Mouse (Mus musculus): ENCODE measurements at regions not wholly inside any gene's neighbourhood (a gene's known extent, or its start where the extent isn't known, plus 50 kb on each side); places are given as distances from the start of the nearest gene placed in this dataset.

- Histone ChIP-seq H3K4me1 (replicated peaks) (no peaks in the 10 kb centered on the region), H3K9me3 (no peaks in the 10 kb centered on the region), H3K9ac (replicated peaks) (no peak overlapping the region), H3K4me2 (no peak overlapping the region), H3K36me3 (no peaks in the 10 kb centered on the region), H3K27me3 (no peaks in the 10 kb centered on the region), H3K4me3 (replicated peaks) (no peak overlapping the region), H3K27ac (no peak overlapping the region)
- no peak for ATAC-seq (ENCODE audit: insufficient number of reproducible peaks, insufficient read depth, low FRiP score, low TSS enrichment, low read depth)
- WGBS: 71% methylated on average over 5 of the region's 5 CpGs
Measured at GRCm38 (mm10) chr19:27564086-27564485, 134.5 kb upstream of the Pum3 start.

GRCm38 (mm10) chr19:27563592-27563991 is 134.0 kb upstream of the Pum3 start:
- Histone ChIP-seq H3K36me3 (no peaks in the 10 kb centered on the region), H3K4me2 (no peak overlapping the region), H3K9ac (replicated peaks) (no peak overlapping the region), H3K27ac (no peak overlapping the region), H3K9me3 (no peaks in the 10 kb centered on the region), H3K27me3 (no peaks in the 10 kb centered on the region), H3K4me1 (replicated peaks) (no peaks in the 10 kb centered on the region), H3K4me3 (replicated peaks) (no peak overlapping the region)
- ATAC-seq (ENCODE audit: insufficient number of reproducible peaks, insufficient read depth, low FRiP score, low TSS enrichment, low read depth): no peak
- 69% methylated on average over 9 of the region's 9 CpGs for WGBS

- no peaks in the 10 kb centered on the region for H3K27me3 ChIP-seq
- H3K9ac ChIP-seq (replicated peaks): no peak overlapping the region
- no peaks in the 10 kb centered on the region for H3K36me3 ChIP-seq
- H3K4me1 ChIP-seq (replicated peaks): no peaks in the 10 kb centered on the region
- no peak for ATAC-seq (ENCODE audit: insufficient number of reproducible peaks, insufficient read depth, low FRiP score, low TSS enrichment, low read depth)
- H3K27ac ChIP-seq: no peak overlapping the region
- H3K4me2 ChIP-seq: no peak overlapping the region
- WGBS: 84% methylated on average over 3 of the region's 3 CpGs
- no peak overlapping the region for H3K4me3 ChIP-seq (replicated peaks)
- no peaks in the 10 kb centered on the region for H3K9me3 ChIP-seq
Measured at GRCm38 (mm10) chr19:27558199-27558598, 128.6 kb upstream of the Pum3 start.

DNA sequence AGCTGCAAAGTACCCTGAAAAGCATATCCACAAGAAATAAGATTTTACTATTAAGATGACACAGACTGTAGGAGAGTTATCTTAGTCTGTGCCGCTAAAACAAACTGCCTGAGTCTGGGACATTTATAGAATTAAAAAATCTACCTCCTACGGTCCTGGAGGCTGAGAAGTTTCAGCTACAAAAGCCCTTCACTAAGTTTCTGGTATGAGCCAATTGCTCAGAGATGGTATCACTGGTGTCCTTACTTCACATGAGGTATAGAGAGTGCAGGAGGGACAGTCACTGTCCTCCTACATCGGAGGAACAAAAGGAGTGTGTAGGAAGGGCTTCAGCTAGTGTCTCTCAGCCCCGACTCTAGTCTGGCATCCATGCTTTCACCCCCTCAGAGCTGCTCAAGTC is 127.1 kb upstream of the Pum3 start:
- 96% methylated on average over 4 of the region's 4 CpGs for WGBS
- Histone ChIP-seq H3K9ac (replicated peaks) (no peak overlapping the region), H3K4me2 (no peak overlapping the region), H3K36me3 (no peaks in the 10 kb centered on the region), H3K4me1 (replicated peaks) (no peaks in the 10 kb centered on the region), H3K27ac (no peak overlapping the region), H3K27me3 (no peaks in the 10 kb centered on the region), H3K4me3 (replicated peaks) (no peak overlapping the region), H3K9me3 (no peaks in the 10 kb centered on the region)
- no peak for ATAC-seq (ENCODE audit: insufficient number of reproducible peaks, insufficient read depth, low FRiP score, low TSS enrichment, low read depth)

GRCm38 (mm10) chr19:27554841-27555240 is 125.2 kb upstream of the Pum3 start:
- Histone ChIP-seq H3K27ac (no peak overlapping the region), H3K9me3 (no peaks in the 10 kb centered on the region), H3K4me2 (no peak overlapping the region), H3K9ac (replicated peaks) (no peak overlapping the region), H3K36me3 (no peaks in the 10 kb centered on the region), H3K4me3 (replicated peaks) (no peak overlapping the region), H3K27me3 (no peaks in the 10 kb centered on the region), H3K4me1 (replicated peaks) (no peaks in the 10 kb centered on the region)
- ATAC-seq (ENCODE audit: insufficient number of reproducible peaks, insufficient read depth, low FRiP score, low TSS enrichment, low read depth): no peak
- 96% methylated on average over 4 of the region's 4 CpGs for WGBS

DNA sequence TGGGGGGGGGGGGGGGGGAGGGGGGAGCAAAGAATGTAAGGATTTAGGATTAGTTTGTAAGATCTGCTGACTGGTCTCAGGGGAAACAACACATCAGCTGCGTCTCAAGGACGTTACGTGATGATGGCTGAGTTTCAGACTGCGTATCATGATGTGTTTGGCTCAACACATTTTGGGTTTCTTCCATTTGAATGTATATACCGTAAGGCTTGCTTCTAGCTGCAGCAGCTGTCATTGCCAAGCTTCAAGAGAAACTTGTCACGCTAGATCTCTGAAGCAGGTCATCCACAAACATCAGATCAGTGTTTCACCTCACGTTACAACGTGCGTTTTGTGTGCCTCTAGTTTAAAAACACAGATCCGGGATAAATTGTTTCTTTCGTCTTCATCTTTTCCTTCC is 123.6 kb upstream of the Pum3 start:
- H3K27ac ChIP-seq: no peak overlapping the region
- no peak overlapping the region for H3K9ac ChIP-seq (replicated peaks)
- no peak overlapping the region for H3K4me3 ChIP-seq (replicated peaks)
- H3K4me2 ChIP-seq: no peak overlapping the region
- H3K4me1 ChIP-seq (replicated peaks): no peaks in the 10 kb centered on the region
- no peaks in the 10 kb centered on the region for H3K36me3 ChIP-seq
- WGBS: 80% methylated on average over 11 of the region's 11 CpGs
- H3K27me3 ChIP-seq: no peaks in the 10 kb centered on the region
- no peaks in the 10 kb centered on the region for H3K9me3 ChIP-seq
- ATAC-seq (ENCODE audit: insufficient number of reproducible peaks, insufficient read depth, low FRiP score, low TSS enrichment, low read depth): no peak

DNA sequence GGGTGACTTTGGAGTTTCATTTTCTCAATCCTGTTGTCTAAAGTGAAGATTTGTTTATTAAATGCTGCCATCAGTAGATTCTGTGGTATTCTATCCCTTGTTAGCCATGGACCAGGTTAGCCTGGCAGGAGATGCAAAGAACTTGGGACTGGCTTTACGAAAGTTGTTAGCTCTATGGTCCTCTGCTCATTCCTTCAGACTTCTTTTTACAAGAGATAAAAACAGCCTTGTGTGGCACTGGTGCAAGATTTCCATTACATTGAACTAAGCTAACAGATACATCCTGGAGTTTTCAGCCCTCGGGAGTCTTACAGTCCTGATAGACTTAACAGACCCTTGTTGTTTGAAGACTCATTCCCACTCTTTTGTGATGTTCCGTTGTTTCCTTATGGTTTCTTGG is 108.1 kb upstream of the Pum3 start:
- Histone ChIP-seq H3K27ac (no peak overlapping the region), H3K4me3 (replicated peaks) (no peak overlapping the region), H3K4me2 (no peak overlapping the region), H3K9ac (replicated peaks) (no peak overlapping the region), H3K27me3 (no peaks in the 10 kb centered on the region), H3K36me3 (no peaks in the 10 kb centered on the region), H3K9me3 (no peaks in the 10 kb centered on the region), H3K4me1 (replicated peaks) (no peaks in the 10 kb centered on the region)
- ATAC-seq (ENCODE audit: insufficient number of reproducible peaks, insufficient read depth, low FRiP score, low TSS enrichment, low read depth): no peak
- 84% methylated on average over 3 of the region's 3 CpGs for WGBS

DNA sequence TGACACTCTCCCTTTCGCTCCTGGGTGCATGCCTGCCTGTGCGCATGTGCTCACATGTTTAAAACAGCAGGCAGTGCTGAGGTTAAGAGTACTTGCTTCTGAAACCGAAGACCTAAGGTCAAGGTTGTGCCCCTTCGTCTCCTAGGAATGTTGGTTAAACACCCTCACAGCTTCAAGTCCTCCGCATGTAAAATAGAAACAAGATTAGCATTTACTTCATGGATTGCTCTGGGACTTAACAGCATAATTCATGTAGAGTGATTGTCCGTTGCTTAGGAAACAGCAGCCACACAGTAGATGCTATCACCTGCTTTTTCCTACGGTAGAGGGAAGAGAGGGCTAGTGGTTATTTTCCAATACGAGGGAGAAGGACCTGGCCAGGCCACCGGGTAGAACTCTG is 107.4 kb upstream of the Pum3 start:
- Histone ChIP-seq H3K9ac (replicated peaks) (no peak overlapping the region), H3K4me2 (no peak overlapping the region), H3K27ac (no peak overlapping the region), H3K4me1 (replicated peaks) (no peaks in the 10 kb centered on the region), H3K4me3 (replicated peaks) (no peak overlapping the region), H3K36me3 (no peaks in the 10 kb centered on the region), H3K9me3 (no peaks in the 10 kb centered on the region), H3K27me3 (no peaks in the 10 kb centered on the region)
- 69% methylated on average over 9 of the region's 9 CpGs for WGBS
- no peak for ATAC-seq (ENCODE audit: insufficient number of reproducible peaks, insufficient read depth, low FRiP score, low TSS enrichment, low read depth)

DNA sequence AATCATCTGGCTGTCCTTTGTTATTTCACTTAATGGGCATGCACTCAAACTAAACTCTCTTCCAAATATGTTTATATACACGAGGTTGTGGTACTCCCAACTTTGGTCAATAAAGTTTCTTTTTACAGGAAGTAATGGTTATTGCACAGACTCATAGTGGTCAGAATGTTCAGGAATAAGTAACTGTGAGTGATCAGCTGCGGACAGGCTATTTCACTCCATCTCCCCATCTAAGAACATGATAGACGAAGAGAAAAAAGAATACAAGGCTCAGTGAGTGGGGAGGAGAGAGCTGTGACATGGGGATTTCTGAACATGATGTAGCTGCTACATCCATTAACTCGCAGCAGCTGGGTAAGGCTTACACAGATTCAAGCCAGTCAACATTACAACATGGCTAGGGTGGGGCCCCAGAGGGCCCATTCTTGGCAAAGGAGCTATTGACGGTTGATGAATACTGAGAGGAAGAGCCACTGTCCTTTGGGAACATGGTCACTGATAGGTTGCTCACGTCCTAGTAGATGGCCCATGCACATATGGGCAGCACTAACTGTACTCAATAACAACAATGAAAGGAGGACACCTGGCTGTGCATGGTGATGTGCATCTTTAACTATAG is 98.4 kb upstream of the Pum3 start:
- no peaks in the 10 kb centered on the region for H3K27me3 ChIP-seq
- H3K4me3 ChIP-seq (replicated peaks): no peak overlapping the region
- H3K9ac ChIP-seq (replicated peaks): no peak overlapping the region
- H3K27ac ChIP-seq: no peak overlapping the region
- no peak for ATAC-seq (ENCODE audit: insufficient number of reproducible peaks, insufficient read depth, low FRiP score, low TSS enrichment, low read depth)
- H3K9me3 ChIP-seq: no peaks in the 10 kb centered on the region
- H3K36me3 ChIP-seq: no peaks in the 10 kb centered on the region
- no peaks in the 10 kb centered on the region for H3K4me1 ChIP-seq (replicated peaks)
- 81% methylated on average over 6 of the region's 6 CpGs for WGBS
- no peak overlapping the region for H3K4me2 ChIP-seq

- no peak for ATAC-seq (ENCODE audit: insufficient number of reproducible peaks, insufficient read depth, low FRiP score, low TSS enrichment, low read depth)
- no peak overlapping the region for H3K4me2 ChIP-seq
- H3K27ac ChIP-seq: no peak overlapping the region
- H3K4me1 ChIP-seq (replicated peaks): no peaks in the 10 kb centered on the region
- no peak overlapping the region for H3K9ac ChIP-seq (replicated peaks)
- no peaks in the 10 kb centered on the region for H3K9me3 ChIP-seq
- H3K4me3 ChIP-seq (replicated peaks): no peak overlapping the region
- no peaks in the 10 kb centered on the region for H3K36me3 ChIP-seq
- WGBS: 82% methylated on average over 5 of the region's 5 CpGs
- H3K27me3 ChIP-seq: no peaks in the 10 kb centered on the region
Measured at GRCm38 (mm10) chr19:27519326-27520061, 89.9 kb upstream of the Pum3 start.

GRCm38 (mm10) chr19:27514267-27514666 is 84.6 kb upstream of the Pum3 start:
- WGBS: 90% methylated on average over 3 of the region's 3 CpGs
- ATAC-seq (ENCODE audit: insufficient number of reproducible peaks, insufficient read depth, low FRiP score, low TSS enrichment, low read depth): no peak

GRCm38 (mm10) chr19:27513535-27513934 is 83.9 kb upstream of the Pum3 start:
- no peak overlapping the region for H3K4me2 ChIP-seq
- H3K27me3 ChIP-seq: no peaks in the 10 kb centered on the region
- no peak overlapping the region for H3K9ac ChIP-seq (replicated peaks)
- H3K36me3 ChIP-seq: no peaks in the 10 kb centered on the region
- no peaks in the 10 kb centered on the region for H3K9me3 ChIP-seq
- H3K27ac ChIP-seq: no peak overlapping the region
- no peak for ATAC-seq (ENCODE audit: insufficient number of reproducible peaks, insufficient read depth, low FRiP score, low TSS enrichment, low read depth)
- H3K4me1 ChIP-seq (replicated peaks): no peaks in the 10 kb centered on the region
- H3K4me3 ChIP-seq (replicated peaks): no peak overlapping the region
- 84% methylated on average over 1 of the region's 1 CpGs for WGBS

More at GRCm38 (mm10) chr19:27514267-27514666, 84.6 kb upstream of the Pum3 start:
- Histone ChIP-seq H3K36me3 (no peaks in the 10 kb centered on the region), H3K4me3 (replicated peaks) (no peak overlapping the region), H3K4me1 (replicated peaks) (no peaks in the 10 kb centered on the region), H3K9ac (replicated peaks) (no peak overlapping the region), H3K4me2 (no peak overlapping the region), H3K27me3 (no peaks in the 10 kb centered on the region), H3K27ac (no peak overlapping the region), H3K9me3 (no peaks in the 10 kb centered on the region)

All from limb, embryonic 12.5 days (tissue).